Mouse (Mus musculus): ENCODE results near the gene Anapc4. TPM values are rescaled to one million over a fixed set of nuclear protein-coding genes. Genes with fewer than 3 reads are reported as not detected.

Gene Anapc4
- polyA plus RNA-seq, 1 experiment from 2014 or later: 133 TPM

DNA sequence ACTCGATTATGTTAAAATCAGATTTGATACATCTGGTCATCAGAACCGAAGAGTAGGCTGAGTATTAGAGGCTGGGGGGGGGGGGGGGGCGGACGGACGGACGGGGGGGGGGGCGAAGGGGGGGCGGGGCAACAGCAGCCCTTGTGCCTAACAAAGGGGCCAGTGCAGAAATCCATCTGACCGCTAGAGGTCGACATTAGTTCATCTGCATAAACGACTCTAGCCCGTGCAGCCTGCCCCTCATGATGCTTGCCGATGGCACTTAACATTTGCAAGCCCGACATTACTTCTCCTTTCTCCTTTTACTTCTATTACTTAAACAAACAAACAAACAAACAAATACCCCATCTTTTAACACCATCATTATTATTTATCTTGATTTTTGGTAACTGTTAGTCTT lies 45.0 kb downstream of the Anapc4 start:
- Histone ChIP-seq H3K4me2 (ENCODE audit: low read depth, severe bottlenecking) (no peak overlapping the region), H3K4me1 (ENCODE audit: control insufficient read depth, insufficient read depth, low read length) (no peaks in the 10 kb centered on the region), H3K36me3 (ENCODE audit: control insufficient read depth, insufficient read depth, low read length) (no peaks in the 10 kb centered on the region), H3K27me3 (ENCODE audit: control insufficient read depth, insufficient read depth, low read length) (no peaks in the 10 kb centered on the region), H3K27ac (replicated peaks; ENCODE audit: low read depth, low read length) (no peak overlapping the region), H3K9ac (ENCODE audit: low read length) (no peak overlapping the region), H3K4me3 (ENCODE audit: low read depth, low read length) (no peak overlapping the region), H3K9me3 (ENCODE audit: control insufficient read depth, low read length) (no peaks in the 10 kb centered on the region)
- DNase-seq (ENCODE audit: low spot score) (peak; percentile 81), ATAC-seq (ENCODE audit: insufficient number of reproducible peaks, low FRiP score, low TSS enrichment, low read depth) (0 out of 2 replicates have a peak, but pooled peaks have one; percentile 72)
- WGBS: 5% methylated on average over 8 of the region's 14 CpGs

- Histone ChIP-seq H3K36me3 (ENCODE audit: control insufficient read depth, insufficient read depth, low read length) (no peaks in the 10 kb centered on the region), H3K4me1 (ENCODE audit: control insufficient read depth, insufficient read depth, low read length) (no peaks in the 10 kb centered on the region), H3K27ac (replicated peaks; ENCODE audit: low read depth, low read length) (no peak overlapping the region), H3K9ac (ENCODE audit: low read length) (no peak overlapping the region), H3K4me3 (ENCODE audit: low read depth, low read length) (no peak overlapping the region), H3K9me3 (ENCODE audit: control insufficient read depth, low read length) (no peaks in the 10 kb centered on the region), H3K27me3 (ENCODE audit: control insufficient read depth, insufficient read depth, low read length) (no peaks in the 10 kb centered on the region), H3K4me2 (ENCODE audit: low read depth, severe bottlenecking) (no peak overlapping the region)
- DNase-seq (ENCODE audit: low spot score): no peak
- WGBS: 86% methylated on average over 6 of the region's 6 CpGs
- ATAC-seq (ENCODE audit: insufficient number of reproducible peaks, low FRiP score, low TSS enrichment, low read depth): no peak
Observed at GRCm38 (mm10) chr5:52879926-52880325, 46.1 kb downstream of the Anapc4 start.

GRCm38 (mm10) chr5:52882446-52882845 lies 48.6 kb downstream of the Anapc4 start:
- Histone ChIP-seq H3K27me3 (ENCODE audit: control insufficient read depth, insufficient read depth, low read length) (no peaks in the 10 kb centered on the region), H3K4me2 (ENCODE audit: low read depth, severe bottlenecking) (no peak overlapping the region), H3K27ac (replicated peaks; ENCODE audit: low read depth, low read length) (no peak overlapping the region), H3K36me3 (ENCODE audit: control insufficient read depth, insufficient read depth, low read length) (no peaks in the 10 kb centered on the region), H3K9me3 (ENCODE audit: control insufficient read depth, low read length) (no peaks in the 10 kb centered on the region), H3K4me1 (ENCODE audit: control insufficient read depth, insufficient read depth, low read length) (no peaks in the 10 kb centered on the region), H3K4me3 (ENCODE audit: low read depth, low read length) (no peak overlapping the region), H3K9ac (ENCODE audit: low read length) (no peak overlapping the region)
- DNase-seq (ENCODE audit: low spot score) (no peak), ATAC-seq (ENCODE audit: insufficient number of reproducible peaks, low FRiP score, low TSS enrichment, low read depth) (no peak)
- 47% methylated on average over 2 of the region's 2 CpGs for WGBS

DNA sequence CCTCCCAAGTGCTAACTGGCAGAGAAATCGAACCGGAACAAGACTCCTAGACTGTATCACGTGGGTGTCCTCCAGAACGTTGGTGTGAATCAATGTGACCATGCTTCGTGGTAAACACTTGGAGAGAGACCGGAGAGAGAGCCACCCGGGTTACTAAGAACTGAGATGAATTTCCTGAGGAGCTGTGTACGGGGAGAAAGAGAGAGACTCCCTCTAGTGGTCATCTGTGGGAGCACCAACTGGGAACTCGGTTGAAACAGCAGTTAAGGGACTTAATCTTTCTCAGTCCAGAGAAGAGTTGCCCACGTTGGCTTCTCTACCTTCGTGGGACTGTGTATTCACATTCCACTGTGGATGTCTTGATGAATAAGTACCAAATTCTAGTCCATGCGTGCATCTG lies 53.3 kb downstream of the Anapc4 start:
- H3K4me1 ChIP-seq (ENCODE audit: control insufficient read depth, insufficient read depth, low read length): no peaks in the 10 kb centered on the region
- no peak overlapping the region for H3K27ac ChIP-seq (replicated peaks; ENCODE audit: low read depth, low read length)
- ATAC-seq (ENCODE audit: insufficient number of reproducible peaks, low FRiP score, low TSS enrichment, low read depth): no peak
- H3K9ac ChIP-seq (ENCODE audit: low read length): no peak overlapping the region
- no peak overlapping the region for H3K4me2 ChIP-seq (ENCODE audit: low read depth, severe bottlenecking)
- no peaks in the 10 kb centered on the region for H3K9me3 ChIP-seq (ENCODE audit: control insufficient read depth, low read length)
- DNase-seq (ENCODE audit: low spot score): peak; percentile 66
- no peaks in the 10 kb centered on the region for H3K36me3 ChIP-seq (ENCODE audit: control insufficient read depth, insufficient read depth, low read length)
- no peaks in the 10 kb centered on the region for H3K27me3 ChIP-seq (ENCODE audit: control insufficient read depth, insufficient read depth, low read length)
- WGBS: 50% methylated on average over 12 of the region's 12 CpGs
- H3K4me3 ChIP-seq (ENCODE audit: low read depth, low read length): no peak overlapping the region

DNA sequence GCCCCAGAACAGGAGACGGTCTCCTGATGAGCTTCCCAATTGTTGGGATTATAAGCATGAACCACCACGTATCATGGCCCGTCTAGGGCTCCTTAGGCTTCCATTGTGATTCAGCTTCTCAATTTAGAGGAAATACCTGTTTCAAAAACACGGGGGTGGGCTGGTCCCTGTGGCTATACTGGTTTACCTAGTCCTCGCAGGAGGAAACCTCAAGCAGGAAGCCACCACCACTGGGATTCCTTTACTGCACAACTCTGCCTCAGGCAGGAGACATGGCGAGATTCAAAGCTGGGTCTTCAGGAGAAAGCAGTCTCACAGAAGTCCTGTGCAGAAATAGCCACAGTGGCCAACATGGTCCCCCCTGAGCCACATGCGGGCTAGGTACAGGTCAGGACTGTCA lies 56.1 kb downstream of the Anapc4 start:
- H3K4me1 ChIP-seq (ENCODE audit: control insufficient read depth, insufficient read depth, low read length): no peaks in the 10 kb centered on the region
- no peak overlapping the region for H3K4me3 ChIP-seq (ENCODE audit: low read depth, low read length)
- WGBS: 90% methylated on average over 7 of the region's 7 CpGs

DNA sequence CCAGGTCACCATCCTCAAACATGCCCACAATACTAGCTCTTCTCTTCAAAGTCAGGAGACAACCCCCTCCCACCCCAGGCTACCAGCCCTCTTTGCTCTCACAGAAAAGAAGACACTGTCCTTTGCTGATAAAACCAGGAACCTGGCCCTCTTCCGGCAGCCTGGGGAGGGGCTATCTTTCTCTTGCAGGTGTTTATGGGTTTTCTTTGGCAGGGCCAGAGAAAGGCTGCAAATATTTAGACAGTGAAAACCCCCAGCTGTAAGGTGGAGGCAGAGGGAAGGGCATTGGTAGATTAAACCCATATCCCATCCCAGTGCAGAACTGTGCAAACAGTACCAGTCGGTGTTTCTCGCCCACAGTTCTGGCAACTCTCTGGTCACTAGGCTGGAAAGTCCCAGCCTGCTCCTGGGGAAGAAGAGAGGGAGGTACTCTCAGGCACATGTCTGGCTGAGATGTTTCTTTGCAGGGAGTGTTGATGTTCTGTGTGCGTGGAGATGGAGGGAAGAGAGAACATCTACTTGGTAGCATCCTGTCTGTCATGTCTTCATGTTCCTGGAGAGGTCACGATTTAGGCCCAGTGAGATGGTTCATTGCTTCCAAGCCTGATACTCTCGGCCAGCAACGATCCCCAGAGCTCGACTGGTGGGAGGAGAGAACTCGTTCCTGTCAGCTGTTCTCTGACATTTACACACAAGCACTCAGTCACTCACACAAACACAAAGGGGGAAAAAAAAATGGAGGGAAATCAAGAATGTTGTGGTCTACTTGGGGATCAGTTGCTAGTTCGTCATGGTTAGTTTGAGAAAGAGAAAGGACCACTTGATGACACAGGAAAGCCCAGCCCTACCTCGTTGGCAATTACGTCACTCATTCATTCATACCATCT lies 58.4 kb downstream of the Anapc4 start:
- DNase-seq (ENCODE audit: low spot score): no peak
- no peaks in the 10 kb centered on the region for H3K4me1 ChIP-seq (ENCODE audit: control insufficient read depth, insufficient read depth, low read length)
- H3K9me3 ChIP-seq (ENCODE audit: control insufficient read depth, low read length): no peaks in the 10 kb centered on the region
- no peak for ATAC-seq (ENCODE audit: insufficient number of reproducible peaks, low FRiP score, low TSS enrichment, low read depth)
- no peak overlapping the region for H3K4me3 ChIP-seq (ENCODE audit: low read depth, low read length)
- H3K27ac ChIP-seq (replicated peaks; ENCODE audit: low read depth, low read length): no peak overlapping the region
- no peak overlapping the region for H3K9ac ChIP-seq (ENCODE audit: low read length)
- 76% methylated on average over 12 of the region's 12 CpGs for WGBS
- no peaks in the 10 kb centered on the region for H3K36me3 ChIP-seq (ENCODE audit: control insufficient read depth, insufficient read depth, low read length)
- H3K4me2 ChIP-seq (ENCODE audit: low read depth, severe bottlenecking): no peak overlapping the region
- H3K27me3 ChIP-seq (ENCODE audit: control insufficient read depth, insufficient read depth, low read length): no peaks in the 10 kb centered on the region

More for the DNA sequence above, 56.1 kb downstream of the Anapc4 start:
- DNase-seq (ENCODE audit: low spot score): no peak
- Histone ChIP-seq H3K9ac (ENCODE audit: low read length) (no peak overlapping the region), H3K9me3 (ENCODE audit: control insufficient read depth, low read length) (no peaks in the 10 kb centered on the region), H3K27me3 (ENCODE audit: control insufficient read depth, insufficient read depth, low read length) (no peaks in the 10 kb centered on the region), H3K27ac (replicated peaks; ENCODE audit: low read depth, low read length) (no peak overlapping the region), H3K4me2 (ENCODE audit: low read depth, severe bottlenecking) (no peak overlapping the region), H3K36me3 (ENCODE audit: control insufficient read depth, insufficient read depth, low read length) (no peaks in the 10 kb centered on the region)
- no peak for ATAC-seq (ENCODE audit: insufficient number of reproducible peaks, low FRiP score, low TSS enrichment, low read depth)

DNA sequence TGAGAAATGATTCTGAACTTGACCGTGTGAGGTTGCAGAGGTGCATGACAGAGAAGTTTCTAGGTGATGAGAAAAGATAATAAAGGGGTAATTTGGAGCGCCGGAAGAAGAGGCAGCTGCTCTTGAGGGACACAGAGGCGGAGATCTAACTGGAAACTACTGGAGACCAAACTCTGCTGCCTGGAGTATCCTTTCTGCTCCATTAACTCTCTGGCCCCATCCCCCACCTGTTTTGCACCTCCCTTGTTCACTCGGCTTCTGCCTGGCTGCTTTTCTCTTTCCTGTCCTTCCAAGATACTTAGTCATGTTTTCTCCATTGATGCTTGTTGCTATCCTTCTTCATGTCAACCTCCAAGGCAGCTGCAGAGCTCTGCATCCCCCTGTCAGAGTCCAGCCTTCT lies 60.1 kb downstream of the Anapc4 start:
- ATAC-seq (ENCODE audit: insufficient number of reproducible peaks, low FRiP score, low TSS enrichment, low read depth) (no peak), DNase-seq (ENCODE audit: low spot score) (no peak)
- H3K4me1 ChIP-seq (ENCODE audit: control insufficient read depth, insufficient read depth, low read length): no peaks in the 10 kb centered on the region
- H3K4me3 ChIP-seq (ENCODE audit: low read depth, low read length): no peak overlapping the region
- H3K4me2 ChIP-seq (ENCODE audit: low read depth, severe bottlenecking): no peak overlapping the region
- H3K9ac ChIP-seq (ENCODE audit: low read length): no peak overlapping the region
- no peaks in the 10 kb centered on the region for H3K36me3 ChIP-seq (ENCODE audit: control insufficient read depth, insufficient read depth, low read length)
- no peak overlapping the region for H3K27ac ChIP-seq (replicated peaks; ENCODE audit: low read depth, low read length)
- no peaks in the 10 kb centered on the region for H3K27me3 ChIP-seq (ENCODE audit: control insufficient read depth, insufficient read depth, low read length)
- 86% methylated on average over 5 of the region's 5 CpGs for WGBS
- H3K9me3 ChIP-seq (ENCODE audit: control insufficient read depth, low read length): no peaks in the 10 kb centered on the region

DNA sequence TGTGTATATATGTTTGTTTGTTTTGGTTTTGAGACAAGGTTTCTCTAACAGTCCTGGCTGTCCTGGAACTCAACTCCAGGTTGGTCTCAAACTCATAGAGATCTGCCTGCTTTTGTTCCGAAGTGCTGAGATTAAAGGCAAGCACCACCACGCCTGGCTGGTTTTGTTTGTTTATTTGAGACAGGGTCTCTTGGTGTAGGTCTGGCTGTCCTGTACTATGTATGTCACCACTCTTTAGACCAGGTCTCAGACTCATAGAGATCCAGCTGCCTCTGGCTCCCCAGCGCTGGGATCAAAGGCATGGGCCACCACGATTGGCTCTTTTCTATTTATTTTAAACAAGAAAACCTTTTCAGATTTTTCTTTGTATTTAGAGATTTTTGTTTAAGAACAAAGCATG lies 70.4 kb downstream of the Anapc4 start:
- H3K4me1 ChIP-seq (ENCODE audit: control insufficient read depth, insufficient read depth, low read length): 0 out of 2 replicates have a peak, but pooled peaks cover 2% of the 10 kb centered on the region
- no peak overlapping the region for H3K4me2 ChIP-seq (ENCODE audit: low read depth, severe bottlenecking)
- H3K9ac ChIP-seq (ENCODE audit: low read length): no peak overlapping the region
- H3K27ac ChIP-seq (replicated peaks; ENCODE audit: low read depth, low read length): no peak overlapping the region
- no peaks in the 10 kb centered on the region for H3K27me3 ChIP-seq (ENCODE audit: control insufficient read depth, insufficient read depth, low read length)
- no peak overlapping the region for H3K4me3 ChIP-seq (ENCODE audit: low read depth, low read length)
- no peak for ATAC-seq (ENCODE audit: insufficient number of reproducible peaks, low FRiP score, low TSS enrichment, low read depth)
- peak; percentile 26 for DNase-seq (ENCODE audit: low spot score)
- WGBS: 25% methylated on average over 4 of the region's 4 CpGs
- H3K36me3 ChIP-seq (ENCODE audit: control insufficient read depth, insufficient read depth, low read length): no peaks in the 10 kb centered on the region
- H3K9me3 ChIP-seq (ENCODE audit: control insufficient read depth, low read length): no peaks in the 10 kb centered on the region; the same call in 1 of the 2 replicates
